Comparison of ENCODE assay signal across 27 mouse cellular contexts in the genomic region with DNA sequence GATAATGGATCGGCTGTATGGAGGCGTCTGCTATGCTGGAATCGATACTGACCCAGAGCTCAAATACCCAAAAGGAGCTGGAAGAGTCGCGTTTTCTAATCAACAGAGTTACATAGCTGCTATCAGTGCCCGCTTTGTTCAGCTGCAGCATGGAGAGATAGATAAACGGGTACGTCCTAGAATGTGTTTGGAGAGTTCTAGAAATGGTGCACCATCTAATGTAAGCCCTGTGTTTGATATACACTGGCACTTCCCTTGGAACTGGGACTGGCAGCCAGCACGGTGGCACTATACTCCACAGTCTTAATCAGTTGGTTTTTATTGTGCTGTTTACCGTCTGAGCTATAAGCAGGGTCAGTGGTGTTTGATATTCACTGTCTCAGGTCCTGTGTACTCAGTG. TPM values are rescaled to one million over a fixed set of nuclear protein-coding genes. Genes with fewer than 3 reads are reported as not detected.
DNase-seq lines count a peak whose midpoint lies in the region; ATAC-seq lines count a peak whose summit lies in the region.
"Had no signal": no experiment of that assay in that cellular context is flagged by ENCODE, and none has a peak within 500 bp of the region (broad histone marks: within the 10 kb centered on the region; RNA-seq: fewer than 3 reads in every experiment).

No protein-coding gene starts in this region.

- 61% methylated on average over 10 of the region's 10 CpGs for WGBS in liver, embryonic 13.5 days (ENCODE audit: insufficient replicate concordance)
- 58% methylated on average over 10 of the region's 10 CpGs for WGBS in liver, embryonic 15.5 days (ENCODE audit: insufficient replicate concordance)
- 96% methylated on average over 10 of the region's 10 CpGs for WGBS in hindbrain, embryonic 11.5 days
- WGBS in embryonic facial prominence, embryonic 10.5 days, result 95% methylated on average over 10 of the region's 10 CpGs

- H3K4me3 ChIP-seq in liver, embryonic 13.5 days (replicated peaks), result no peak overlapping the region
- H3K4me3 ChIP-seq in liver, embryonic 15.5 days (replicated peaks), result no peak overlapping the region
- no peak overlapping the region for H3K4me3 ChIP-seq in hindbrain, embryonic 11.5 days (ENCODE audit: low read depth, low read length)
- no peak overlapping the region for H3K4me3 ChIP-seq in embryonic facial prominence, embryonic 10.5 days
- H3K4me3 ChIP-seq: embryonic facial prominence, embryonic 13.5 days; embryonic facial prominence, embryonic 15.5 days; erythroblast, embryonic 14.5 days; forebrain, embryonic 10.5 days; forebrain, embryonic 12.5 days had no signal

- no peaks in the 10 kb centered on the region for H3K27me3 ChIP-seq in liver, embryonic 13.5 days
- H3K27me3 ChIP-seq in liver, embryonic 15.5 days, result no peaks in the 10 kb centered on the region
- H3K27me3 ChIP-seq in hindbrain, embryonic 11.5 days (ENCODE audit: control insufficient read depth, insufficient read depth, low read length), result no peaks in the 10 kb centered on the region
- no peaks in the 10 kb centered on the region for H3K27me3 ChIP-seq in embryonic facial prominence, embryonic 10.5 days (replicated peaks; ENCODE audit: low read depth, poor library complexity, severe bottlenecking)
- H3K27me3 ChIP-seq: embryonic facial prominence, embryonic 13.5 days; embryonic facial prominence, embryonic 15.5 days; forebrain, embryonic 12.5 days had no signal

- peaks cover 90% of the 10 kb centered on the region for H3K36me3 ChIP-seq in liver, embryonic 13.5 days
- H3K36me3 ChIP-seq in liver, embryonic 15.5 days (replicated peaks), result peaks cover 90% of the 10 kb centered on the region
- no peaks in the 10 kb centered on the region for H3K36me3 ChIP-seq in hindbrain, embryonic 11.5 days (ENCODE audit: control insufficient read depth, insufficient read depth, low read length)
- peaks cover 40% of the 10 kb centered on the region for H3K36me3 ChIP-seq in embryonic facial prominence, embryonic 10.5 days (replicated peaks)

- no peak for DNase-seq in liver, embryonic 13.5 days
- no peak for DNase-seq in liver
- peak; percentile 22 for DNase-seq in c-Kit-positive CD71-positive TER-119-negative erythroid progenitor cells, embryonic 14.5 days (ENCODE audit: low read depth)
- no peak for DNase-seq in adipocyte (ENCODE audit: low spot score)
- no peak for DNase-seq in hindbrain, embryonic 11.5 days (ENCODE audit: low spot score)
- DNase-seq in embryonic facial prominence, embryonic 10.5 days (ENCODE audit: low spot score), result no peak
- DNase-seq: adrenal gland, postnatal 10 days; adrenal gland, postnatal 25 days; cerebellum, adult 11-12 months; cerebellum, adult 2 months; cerebellum, adult 9-10 months; cerebellum, postnatal 10 days; cerebellum, postnatal 25 days had no signal

- no peak overlapping the region for H3K9ac ChIP-seq in liver, embryonic 13.5 days
- no peak overlapping the region for H3K9ac ChIP-seq in liver, embryonic 15.5 days
- H3K9ac ChIP-seq in hindbrain, embryonic 11.5 days (ENCODE audit: low read depth, low read length), result no peak overlapping the region
- H3K9ac ChIP-seq: embryonic facial prominence, embryonic 13.5 days; embryonic facial prominence, embryonic 15.5 days; forebrain, embryonic 12.5 days had no signal

- peaks cover 7% of the 10 kb centered on the region; the same call in 1 of the 2 replicates for H3K4me1 ChIP-seq in liver, embryonic 13.5 days (replicated peaks)
- H3K4me1 ChIP-seq in liver, embryonic 15.5 days (replicated peaks), result no peaks in the 10 kb centered on the region
- no peaks in the 10 kb centered on the region for H3K4me1 ChIP-seq in hindbrain, embryonic 11.5 days (replicated peaks; ENCODE audit: control insufficient read depth, insufficient read depth, low read length)
- H3K4me1 ChIP-seq in embryonic facial prominence, embryonic 10.5 days, result peaks cover 4% of the 10 kb centered on the region
- H3K4me1 ChIP-seq: embryonic facial prominence, embryonic 13.5 days; embryonic facial prominence, embryonic 15.5 days; forebrain, embryonic 10.5 days; forebrain, embryonic 12.5 days had no signal

- H3K27ac ChIP-seq in liver, embryonic 13.5 days, result peak overlapping the region; percentile 27; the same call in 1 of the 2 replicates
- no peak overlapping the region for H3K27ac ChIP-seq in liver, embryonic 15.5 days (replicated peaks)
- H3K27ac ChIP-seq in hindbrain, embryonic 11.5 days (ENCODE audit: low read depth, low read length), result no peak overlapping the region
- H3K27ac ChIP-seq in embryonic facial prominence, embryonic 10.5 days (replicated peaks), result no peak overlapping the region
- H3K27ac ChIP-seq: embryonic facial prominence, embryonic 13.5 days; embryonic facial prominence, embryonic 15.5 days; forebrain, embryonic 10.5 days; forebrain, embryonic 12.5 days had no signal

- ATAC-seq in liver, embryonic 13.5 days (ENCODE audit: low read depth), result peak; percentile 78
- peak; percentile 58 for ATAC-seq in liver, embryonic 15.5 days (ENCODE audit: insufficient read depth)
- peak; percentile 42; the same call in 1 of the 2 replicates for ATAC-seq in megakaryocyte progenitor cell, adult 5-6 weeks (replicated peaks; ENCODE audit: poor library complexity)
- ATAC-seq in hindbrain, embryonic 11.5 days (ENCODE audit: low FRiP score), result no peak
- ATAC-seq: forebrain, embryonic 14.5 days; forebrain, embryonic 16.5 days had no signal

- no peak overlapping the region for H3K4me2 ChIP-seq in liver, embryonic 13.5 days
- H3K4me2 ChIP-seq in liver, embryonic 15.5 days, result no peak overlapping the region
- no peak overlapping the region for H3K4me2 ChIP-seq in hindbrain, embryonic 11.5 days (replicated peaks; ENCODE audit: low read depth, low read length)
- H3K4me2 ChIP-seq: embryonic facial prominence, embryonic 13.5 days; embryonic facial prominence, embryonic 15.5 days; forebrain, embryonic 12.5 days had no signal

- no peaks in the 10 kb centered on the region for H3K9me3 ChIP-seq in liver, embryonic 13.5 days (replicated peaks)
- no peaks in the 10 kb centered on the region for H3K9me3 ChIP-seq in liver, embryonic 15.5 days (replicated peaks)
- no peaks in the 10 kb centered on the region for H3K9me3 ChIP-seq in hindbrain, embryonic 11.5 days (ENCODE audit: control insufficient read depth, low read length)
- H3K9me3 ChIP-seq in embryonic facial prominence, embryonic 10.5 days, result no peaks in the 10 kb centered on the region
- H3K9me3 ChIP-seq: embryonic facial prominence, embryonic 13.5 days; embryonic facial prominence, embryonic 15.5 days; forebrain, embryonic 10.5 days; forebrain, embryonic 12.5 days had no signal

RNA-seq across cellular contexts. Expression of a gene that starts 35.3 kb away (rescaled TPM):
- not detected in 2 replicates for polyA plus RNA-seq in liver, embryonic 13.5 days (2015; fragmentation: Nextera tagmentation; extraction: Ambion mirVana)
- not detected in 2 replicates for polyA plus RNA-seq in liver, embryonic 15.5 days (2015; fragmentation: Nextera tagmentation; extraction: Ambion mirVana)
- not detected in 2 replicates for total RNA-seq in megakaryocyte progenitor cell, adult 5-6 weeks (2015)
- not detected in 2 replicates for total RNA-seq in megakaryocyte progenitor cell, adult 5-6 weeks (2017)
- polyA plus RNA-seq in hindbrain, embryonic 11.5 days (2014; fragmentation: Nextera tagmentation; extraction: Ambion mirVana), result 0.32 and 0.43 TPM in 2 replicates
- polyA plus RNA-seq in embryonic facial prominence, embryonic 10.5 days (2016; fragmentation: Nextera tagmentation; extraction: Ambion mirVana), result 0.10 and 0.14 TPM in 2 replicates
- total RNA-seq: adrenal gland, adult 18-20 months; adrenal gland, postnatal 10 days; adrenal gland, postnatal 25 days; adrenal gland, postnatal 4 days; MEL had no signal
- polyA plus RNA-seq: C2C12; embryonic facial prominence, embryonic 11.5 days; embryonic facial prominence, embryonic 15.5 days; erythroblast, embryonic 14.5 days had no signal

RNA-seq across cellular contexts. Expression of a gene that starts 58.0 kb away (rescaled TPM):
- 14.3 and 21.6 TPM in 2 replicates for polyA plus RNA-seq in liver, embryonic 13.5 days (2015; fragmentation: Nextera tagmentation; extraction: Ambion mirVana)
- polyA plus RNA-seq in liver, embryonic 15.5 days (2015; fragmentation: Nextera tagmentation; extraction: Ambion mirVana), result 19.0 and 19.1 TPM in 2 replicates
- 9.4 and 15.3 TPM in 2 replicates for total RNA-seq in megakaryocyte progenitor cell, adult 5-6 weeks (2015)
- total RNA-seq in megakaryocyte progenitor cell, adult 5-6 weeks (2017), result 7.7 and 8.3 TPM in 2 replicates
- polyA plus RNA-seq in hindbrain, embryonic 11.5 days (2014; fragmentation: Nextera tagmentation; extraction: Ambion mirVana), result 14.3 and 16.7 TPM in 2 replicates
- polyA plus RNA-seq in embryonic facial prominence, embryonic 10.5 days (2016; fragmentation: Nextera tagmentation; extraction: Ambion mirVana), result 2.7 and 3.2 TPM in 2 replicates
